Mouse (Mus musculus) MEL (cell line): ENCODE results near the gene Slc1a7.

Experiments
- CHD2 ChIP-seq: IDR thresholded peaks from 2 replicates; pipeline ENCODE4 v1.6.1; 2011; ENCODE audit warnings: low read length, improper control_type of control experiment
- MAFK ChIP-seq: IDR thresholded peaks from 2 replicates; pipeline ENCODE4 v1.6.1; 2011; ENCODE audit warnings: low read depth, mild to moderate bottlenecking, low read length, improper control_type of control experiment, borderline replicate concordance

DNA sequence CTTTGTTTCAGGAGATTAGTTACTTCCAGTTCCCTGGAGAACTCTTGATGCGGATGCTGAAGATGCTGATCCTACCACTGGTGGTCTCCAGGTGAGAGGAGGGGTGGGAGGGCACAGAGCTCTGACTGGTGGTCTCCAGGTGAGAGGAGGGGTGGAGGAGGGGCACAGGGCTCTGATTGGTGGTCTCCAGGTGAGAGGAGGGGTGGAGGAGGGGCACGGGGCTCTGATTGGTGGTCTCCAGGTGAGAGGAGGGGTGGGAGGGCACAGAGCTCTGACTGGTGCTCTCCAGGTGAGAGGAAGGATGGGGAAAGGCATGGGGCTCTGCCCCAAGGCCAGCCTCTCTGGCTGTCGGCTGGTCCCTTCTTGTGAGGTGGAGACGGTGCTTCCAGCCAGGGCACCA lies 9.5 kb downstream of the Slc1a7 start:
- TF ChIP-seq MAFK (no peak), CHD2 (no peak)
